Mouse (Mus musculus) small intestine, adult 2 months (tissue): Measurements from ENCODE around the gene Nck2. TPM values are rescaled to one million over a fixed set of nuclear protein-coding genes. Genes with fewer than 3 reads are reported as not detected.

Experiments
- H3K27ac ChIP-seq: fragments of 200-500 bp; 2 replicates; pipeline ENCODE4 v1.5.1; 2012; ENCODE audit warnings: low read depth, low read length, control low read depth, inconsistent platforms; ENCODE audit not compliant: insufficient read depth
- H3K27me3 ChIP-seq: fragments of 200-500 bp; 2 replicates; pipeline ENCODE4 v1.6.1; 2012; ENCODE audit warnings: mild to moderate bottlenecking, moderate library complexity, low read length, inconsistent platforms; ENCODE audit not compliant: control insufficient read depth, insufficient read depth
- H3K36me3 ChIP-seq: fragments of 200-500 bp; 2 replicates; pipeline ENCODE4 v1.6.1; 2012; ENCODE audit warnings: mild to moderate bottlenecking, low read length, control low read depth, inconsistent platforms; ENCODE audit not compliant: control insufficient read depth, insufficient read depth
- H3K4me1 ChIP-seq: fragments of 200-500 bp; 2 replicates; pipeline ENCODE4 v1.6.1; 2012; ENCODE audit warnings: low read length, inconsistent platforms, mixed read lengths; ENCODE audit not compliant: control insufficient read depth, insufficient read depth, insufficient read length
- H3K4me3 ChIP-seq: fragments of 200-500 bp; 2 replicates; pipeline ENCODE4 v1.5.1; 2012; ENCODE audit warnings: low read depth, mild to moderate bottlenecking, control low read depth, inconsistent platforms, low read length, moderate library complexity
- CTCF ChIP-seq: fragments of 200-500 bp; IDR thresholded peaks from 2 replicates; pipeline ENCODE4 v1.5.1; 2012; ENCODE audit warnings: low read depth, mild to moderate bottlenecking, control low read depth, inconsistent platforms, low read length, moderate library complexity, mixed read lengths; ENCODE audit not compliant: insufficient replicate concordance, insufficient read length; ENCODE audit errors: extremely low read depth
- POLR2A ChIP-seq: fragments of 200-500 bp; IDR thresholded peaks from 2 replicates; pipeline ENCODE4 v1.6.1; 2012; ENCODE audit warnings: low read depth, mild to moderate bottlenecking, control low read depth, inconsistent platforms, low read length, moderate library complexity
- WGBS: fragments of 180-500 bp; shearing (Covaris S2); methylation state at CpG from one replicate; pipeline ENCODE4 v1.1.7; 2018; 5-methylcytosine and 5-hydroxymethylcytosine counted together
- polyA plus RNA-seq: library from polyadenylated mRNA; depleted of rRNA; stranded (reverse); fragments of >200 nt; gene quantifications from 2 replicates; pipeline ENCODE4 v1.2.3, GENCODE M21; 2012

Gene Nck2
- polyA plus RNA-seq, 1 experiment: 51.6 TPM

- H3K4me1 ChIP-seq: no peaks in the 10 kb centered on the region
- H3K36me3 ChIP-seq: no peaks in the 10 kb centered on the region
- H3K27ac ChIP-seq: no peak overlapping the region
- no peak overlapping the region for H3K4me3 ChIP-seq
- TF ChIP-seq POLR2A (no peak), CTCF (no peak)
- H3K27me3 ChIP-seq: no peaks in the 10 kb centered on the region
- 98% methylated on average over 1 of the region's 1 CpGs for WGBS
Measured at GRCm38 (mm10) chr1:43439261-43439660, 5.1 kb upstream of the Nck2 start.

GRCm38 (mm10) chr1:43442568-43442967, 1.8 kb upstream of the Nck2 start:
- Histone ChIP-seq H3K4me3 (no peak overlapping the region), H3K27ac (no peak overlapping the region), H3K36me3 (no peaks in the 10 kb centered on the region), H3K4me1 (no peaks in the 10 kb centered on the region), H3K27me3 (no peaks in the 10 kb centered on the region)
- TF ChIP-seq POLR2A: no peak
- TF ChIP-seq CTCF: no peak
- 94% methylated on average over 2 of the region's 2 CpGs for WGBS

- TF ChIP-seq CTCF: no peak
- TF ChIP-seq POLR2A: peak; percentile 61; the same call in 1 of the 2 replicates
- H3K27ac ChIP-seq: peak overlapping the region; percentile 90
- H3K4me1 ChIP-seq: peaks cover 3% of the 10 kb centered on the region; the same call in 1 of the 2 replicates
- H3K36me3 ChIP-seq: no peaks in the 10 kb centered on the region
- 1% methylated on average over 86 of the region's 86 CpGs for WGBS
- no peaks in the 10 kb centered on the region for H3K27me3 ChIP-seq
- peak overlapping the region; percentile 88 for H3K4me3 ChIP-seq
Measured at GRCm38 (mm10) chr1:43445170-43446088, 1.1 kb downstream of the Nck2 start.

GRCm38 (mm10) chr1:43446089-43446533, 1.7 kb downstream of the Nck2 start:
- Histone ChIP-seq H3K4me1 (peaks cover 3% of the 10 kb centered on the region; the same call in 1 of the 2 replicates), H3K27me3 (no peaks in the 10 kb centered on the region), H3K36me3 (no peaks in the 10 kb centered on the region), H3K4me3 (peak overlapping the region; percentile 88), H3K27ac (peak overlapping the region; percentile 90)
- TF ChIP-seq POLR2A (no peak), CTCF (no peak)
- WGBS: under 1% methylated on average over 42 of the region's 44 CpGs

- WGBS: 5% methylated on average over 16 of the region's 16 CpGs
- Histone ChIP-seq H3K4me3 (peak overlapping the region; percentile 88), H3K27ac (peak overlapping the region; percentile 94), H3K27me3 (no peaks in the 10 kb centered on the region), H3K36me3 (no peaks in the 10 kb centered on the region), H3K4me1 (peaks cover 3% of the 10 kb centered on the region; the same call in 1 of the 2 replicates)
- TF ChIP-seq CTCF (no peak), POLR2A (no peak)
Measured at GRCm38 (mm10) chr1:43446731-43447601, 2.6 kb downstream of the Nck2 start.

- 11% methylated on average over 9 of the region's 9 CpGs for WGBS
- Histone ChIP-seq H3K27ac (peak overlapping the region; percentile 94), H3K36me3 (no peaks in the 10 kb centered on the region)
Measured at GRCm38 (mm10) chr1:43447602-43448287, 3.4 kb downstream of the Nck2 start.

More at GRCm38 (mm10) chr1:43447602-43448287, 3.4 kb downstream of the Nck2 start:
- Histone ChIP-seq H3K4me3 (peak overlapping the region; percentile 55), H3K27me3 (no peaks in the 10 kb centered on the region), H3K4me1 (peaks cover 3% of the 10 kb centered on the region; the same call in 1 of the 2 replicates)
- TF ChIP-seq CTCF: no peak
- TF ChIP-seq POLR2A: no peak
